ENCODE assay signal across 11 mouse cellular contexts in genomic region chr17:75436095-75436494, GRCm38 (mm10). TPM values are rescaled to one million over a fixed set of nuclear protein-coding genes. Genes with fewer than 3 reads are reported as not detected.
DNase-seq lines count a peak whose midpoint lies in the region; ATAC-seq and TF ChIP-seq lines count a peak whose summit lies in the region.
"Had no signal": no experiment of that assay in that cellular context is flagged by ENCODE, and none has a peak within 500 bp of the region (broad histone marks: within the 10 kb centered on the region; RNA-seq: fewer than 3 reads in every experiment).

No protein-coding gene starts in this region.

- no peak for ATAC-seq in liver, postnatal 0 days
- ATAC-seq in liver, embryonic 12.5 days: no peak
- no peak for ATAC-seq in heart, embryonic 14.5 days (ENCODE audit: insufficient number of reproducible peaks, insufficient read depth, low FRiP score, low read depth)

- TF ChIP-seq POLR2A in olfactory bulb, adult 2 months (IDR thresholded peaks at IDR 0.05; ENCODE audit: insufficient read depth, low read depth, low read length): no peak

- peak overlapping the region; percentile 23; the same call in 1 of the 2 replicates for H3K27ac ChIP-seq in liver, postnatal 0 days (ENCODE audit: low read depth)
- no peak overlapping the region for H3K27ac ChIP-seq in liver, embryonic 12.5 days
- H3K27ac ChIP-seq in heart, embryonic 14.5 days (replicated peaks in 1 of 2; ENCODE audit: control insufficient read depth in 1 of 2, insufficient read depth in 1 of 2, low read depth in 2 of 2, low read length in 2 of 2): peak overlapping the region; percentile 54 to 82
- H3K27ac ChIP-seq in olfactory bulb, adult 2 months (ENCODE audit: insufficient read depth, low read depth, low read length): 0 out of 2 replicates have a peak overlapping the region, but pooled peaks have one; percentile 45
- H3K27ac ChIP-seq: liver, embryonic 13.5 days had no signal

- H3K9ac ChIP-seq in liver, postnatal 0 days (replicated peaks): no peak overlapping the region
- H3K9ac ChIP-seq in liver, embryonic 12.5 days: no peak overlapping the region
- H3K9ac ChIP-seq in heart, embryonic 14.5 days (ENCODE audit: low read length): peak overlapping the region; percentile 66
- H3K9ac ChIP-seq: liver, embryonic 13.5 days had no signal

- no peak for TF ChIP-seq CTCF in liver, postnatal 0 days (IDR thresholded peaks at IDR 0.05; ENCODE audit: low read depth)
- TF ChIP-seq CTCF in olfactory bulb, adult 2 months (IDR thresholded peaks at IDR 0.05; ENCODE audit: insufficient read depth, low read depth, low read length): no peak

- H3K4me3 ChIP-seq in liver, postnatal 0 days (ENCODE audit: low read depth, low read length): 0 out of 2 replicates have a peak overlapping the region, but pooled peaks have one; percentile 0
- H3K4me3 ChIP-seq in liver, embryonic 12.5 days: no peak overlapping the region
- peak overlapping the region; percentile 25 to 38 for H3K4me3 ChIP-seq in heart, embryonic 14.5 days (ENCODE audit: control insufficient read depth in 1 of 2, insufficient read depth in 1 of 2, low read depth in 1 of 2, low read length in 2 of 2)
- H3K4me3 ChIP-seq in olfactory bulb, adult 2 months (ENCODE audit: insufficient read depth, low read depth, low read length): no peak overlapping the region
- H3K4me3 ChIP-seq: liver, embryonic 13.5 days had no signal

- no peaks in the 10 kb centered on the region for H3K27me3 ChIP-seq in liver, postnatal 0 days (ENCODE audit: insufficient read depth, low read length)
- H3K27me3 ChIP-seq in liver, embryonic 12.5 days (replicated peaks): peaks cover 4% of the 10 kb centered on the region; the same call in 1 of the 2 replicates
- H3K27me3 ChIP-seq in heart, embryonic 14.5 days (ENCODE audit: control insufficient read depth, insufficient read depth, low read length): no peaks in the 10 kb centered on the region

- no peak overlapping the region for H3K4me2 ChIP-seq in liver, postnatal 0 days (ENCODE audit: low read depth, low read length)
- H3K4me2 ChIP-seq in liver, embryonic 12.5 days: no peak overlapping the region
- peak overlapping the region; percentile 39 for H3K4me2 ChIP-seq in heart, embryonic 14.5 days (ENCODE audit: low read length)
- H3K4me2 ChIP-seq: liver, embryonic 13.5 days had no signal

- H3K4me1 ChIP-seq in liver, postnatal 0 days (ENCODE audit: insufficient read depth): 0 out of 2 replicates have a peak, but pooled peaks cover 2% of the 10 kb centered on the region
- no peaks in the 10 kb centered on the region for H3K4me1 ChIP-seq in liver, embryonic 12.5 days
- peaks cover 2 to 10% of the 10 kb centered on the region in 2 experiments; a peak in 2 of 4 replicates for H3K4me1 ChIP-seq in heart, embryonic 14.5 days (ENCODE audit: control insufficient read depth in 2 of 2, insufficient read depth in 2 of 2, low read length in 2 of 2)
- no peaks in the 10 kb centered on the region for H3K4me1 ChIP-seq in olfactory bulb, adult 2 months (ENCODE audit: control insufficient read depth, insufficient read depth, low read length)
- H3K4me1 ChIP-seq: liver, embryonic 13.5 days had no signal

- intact Hi-C loops in left cerebral cortex, postnatal 36 days (cut with DNase I): no loop called here

- DNase-seq in gastrocnemius, adult 18-20 months (ENCODE audit: low spot score): peak; percentile 34
- DNase-seq in gastrocnemius, postnatal 25 days: no peak
- no peak for DNase-seq in liver, postnatal 0 days
- DNase-seq in left cerebral cortex, postnatal 36 days (ENCODE audit: low spot score in 2 of 2): no peak
- no peak for DNase-seq in adrenal gland, postnatal 36 days
- DNase-seq: cerebellum, adult 11-12 months; kidney, adult 18-20 months; liver, embryonic 13.5 days had no signal

- no peak for TF ChIP-seq EP300 in liver, postnatal 0 days (IDR thresholded peaks at IDR 0.05; ENCODE audit: low read depth)

- no peaks in the 10 kb centered on the region for H3K36me3 ChIP-seq in liver, postnatal 0 days (replicated peaks; ENCODE audit: insufficient read depth, low read length)
- no peaks in the 10 kb centered on the region for H3K36me3 ChIP-seq in liver, embryonic 12.5 days
- no peaks in the 10 kb centered on the region for H3K36me3 ChIP-seq in heart, embryonic 14.5 days (ENCODE audit: control insufficient read depth, insufficient read depth, low read length)
- H3K36me3 ChIP-seq: liver, embryonic 13.5 days had no signal

- no peaks in the 10 kb centered on the region for H3K9me3 ChIP-seq in liver, postnatal 0 days (ENCODE audit: low read length)
- H3K9me3 ChIP-seq in liver, embryonic 12.5 days (replicated peaks): no peaks in the 10 kb centered on the region
- H3K9me3 ChIP-seq in heart, embryonic 14.5 days (ENCODE audit: control insufficient read depth, low read length): no peaks in the 10 kb centered on the region
- H3K9me3 ChIP-seq: liver, embryonic 13.5 days had no signal

- WGBS in liver, postnatal 0 days (ENCODE audit: insufficient replicate concordance): 28% methylated on average over 8 of the region's 8 CpGs
- WGBS in liver, embryonic 12.5 days (ENCODE audit: insufficient replicate concordance): 18% methylated on average over 8 of the region's 8 CpGs
- WGBS in heart, embryonic 14.5 days: 51% methylated on average over 8 of the region's 8 CpGs
- 88% methylated on average over 8 of the region's 8 CpGs for WGBS in olfactory bulb, adult 2 months

RNA-seq across cellular contexts. Expression of gene Rasgrp3, which starts 0.4 kb away (rescaled TPM):
- 10 to 100 TPM; 29.8 to 32.8 TPM for total RNA-seq in gastrocnemius, adult 18-20 months (2021)
- total RNA-seq in gastrocnemius, postnatal 25 days (2021): 10 to 100 TPM; 24.8 to 29.6 TPM
- polyA plus RNA-seq in liver, postnatal 0 days (2015; fragmentation: Nextera tagmentation; extraction: Ambion mirVana): 3.7 and 4.1 TPM in 2 replicates
- 6.3 and 6.6 TPM in 2 replicates for polyA plus RNA-seq in liver, embryonic 12.5 days (2016; fragmentation: Nextera tagmentation; extraction: Ambion mirVana)
- polyA plus RNA-seq in heart, embryonic 14.5 days (2014; fragmentation: Nextera tagmentation; extraction: Ambion mirVana): 24.3 and 25.1 TPM in 2 replicates
- polyA plus RNA-seq in olfactory bulb, adult 2 months (2012; ENCODE audit: insufficient read depth, insufficient read length, low replicate concordance, missing spikeins): not detected in 2 replicates
- total RNA-seq in left cerebral cortex, postnatal 36 days (2021): 1 to 10 TPM; 9.0 to 9.9 TPM
- 10 to 100 TPM; 13.3 to 23.5 TPM for total RNA-seq in adrenal gland, postnatal 36 days (2021)

Comparison
In these comparisons a context has a peak if more than half of its experiments do, and no peak if none do; other contexts are left out.
1. H3K4me3 ChIP-seq: peak in liver, postnatal 0 days (single experiment) and heart, embryonic 14.5 days (2 of 2); none in liver, embryonic 12.5 days (single experiment) and olfactory bulb, adult 2 months (single experiment).